Mouse (Mus musculus) stomach, postnatal 0 days (tissue): ENCODE results near the gene Pax8. TPM values are rescaled to one million over a fixed set of nuclear protein-coding genes. Genes with fewer than 3 reads are reported as not detected.

Source experiments
- ATAC-seq: fragments of 200-750 bp; cut with Nextera tagmentation; 2 replicates; pipeline ENCODE4 v1.8.0; 2017; ENCODE audit not compliant: low FRiP score, low TSS enrichment
- DNase-seq: peaks from one replicate; pipeline ENCODE4 v3.0.0-alpha.2; 2016; ENCODE audit warnings: low spot score
- H3K27ac ChIP-seq: fragments of 300-500 bp; sonication (generic); replicated peaks from 2 replicates; pipeline ENCODE4 v1.5.1; 2014; ENCODE audit warnings: mild to moderate bottlenecking, control low read depth
- H3K27me3 ChIP-seq: fragments of 300-500 bp; sonication (generic); 2 replicates; pipeline ENCODE4 v1.6.1; 2014; ENCODE audit warnings: low read length; ENCODE audit not compliant: control insufficient read depth, insufficient read depth
- H3K36me3 ChIP-seq: fragments of 300-500 bp; sonication (generic); 2 replicates; pipeline ENCODE4 v1.6.1; 2014; ENCODE audit warnings: low read length, mixed read lengths; ENCODE audit not compliant: control insufficient read depth, insufficient read depth
- H3K4me1 ChIP-seq: fragments of 300-500 bp; sonication (generic); replicated peaks from 2 replicates; pipeline ENCODE4 v1.6.1; 2014; ENCODE audit warnings: antibody characterized with exemption; ENCODE audit not compliant: control insufficient read depth, insufficient read depth
- H3K4me2 ChIP-seq: fragments of 300-500 bp; sonication (generic); replicated peaks from 2 replicates; pipeline ENCODE4 v1.6.1; 2014; ENCODE audit warnings: low read depth, mild to moderate bottlenecking, control low read depth, moderate library complexity
- H3K4me3 ChIP-seq: fragments of 300-500 bp; sonication (generic); 2 replicates; pipeline ENCODE4 v1.5.1; 2014; ENCODE audit warnings: low read depth, low read length, control low read depth
- H3K9ac ChIP-seq: fragments of 300-500 bp; sonication (generic); 2 replicates; pipeline ENCODE4 v1.6.1; 2014; ENCODE audit warnings: mild to moderate bottlenecking, low read length, control low read depth, mixed read lengths
- H3K9me3 ChIP-seq: fragments of 300-500 bp; sonication (generic); 2 replicates; pipeline ENCODE4 v1.6.1; 2016; ENCODE audit warnings: low read length; ENCODE audit not compliant: control insufficient read depth
- CTCF ChIP-seq: IDR thresholded peaks from 2 replicates; pipeline ENCODE4 v1.5.1; 2016; ENCODE audit warnings: antibody characterized with exemption, low read depth, mild to moderate bottlenecking, moderate library complexity
- EP300 ChIP-seq: optimal IDR thresholded peaks from 2 replicates; pipeline ENCODE3; 2016; ENCODE audit warnings: antibody characterized with exemption
- WGBS: fragments of 180-500 bp; shearing (Covaris S2); extraction: QIAGEN DNeasy Blood & Tissue Kit; methylation state at CpG from one replicate; pipeline ENCODE4 v1.1.7; 2014; 5-methylcytosine and 5-hydroxymethylcytosine counted together
- polyA plus RNA-seq: library from polyadenylated mRNA; unstranded; fragments of >200 nt; fragmentation: Nextera tagmentation; extraction: Ambion mirVana; gene quantifications from 2 replicates; pipeline ENCODE4 v1.2.1, GENCODE M21; 2015

The Pax8 gene
- polyA plus RNA-seq, 1 experiment from 2014 or later, result 0.08 TPM

DNA sequence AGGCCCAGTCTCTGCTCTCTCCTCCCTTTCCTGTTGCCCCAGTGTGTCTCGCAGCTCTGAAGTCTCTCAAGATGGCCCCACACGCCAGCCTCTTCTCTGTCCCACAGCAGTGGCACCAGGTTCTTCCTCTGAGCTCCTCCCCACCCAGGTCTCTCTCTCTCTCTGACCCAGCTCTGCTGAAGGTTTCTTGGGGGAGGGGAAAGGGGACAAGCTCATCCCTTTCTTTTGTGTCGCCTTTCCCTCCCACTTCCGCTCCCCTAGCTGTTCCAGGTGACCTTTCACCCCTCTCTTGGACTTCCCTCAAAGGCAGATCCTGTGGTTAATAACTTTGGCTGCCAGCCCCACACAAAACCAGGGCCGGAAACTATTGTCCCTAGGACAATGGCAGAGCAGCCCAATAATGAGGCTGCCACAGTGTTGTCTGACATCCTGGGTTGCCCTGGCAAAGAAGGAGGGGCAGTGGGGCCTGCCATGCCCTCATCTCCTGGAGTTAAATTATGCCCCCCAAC lies 27.6 kb upstream of the Pax8 start:
- ATAC-seq (no peak), DNase-seq (no peak)
- no peak overlapping the region for H3K9ac ChIP-seq
- no peaks in the 10 kb centered on the region for H3K36me3 ChIP-seq
- no peak overlapping the region for H3K4me3 ChIP-seq
- H3K4me1 ChIP-seq, result no peaks in the 10 kb centered on the region
- TF ChIP-seq EP300, result no peak
- no peak for TF ChIP-seq CTCF
- no peaks in the 10 kb centered on the region for H3K9me3 ChIP-seq
- WGBS, result 62% methylated on average over 5 of the region's 5 CpGs
- no peaks in the 10 kb centered on the region for H3K27me3 ChIP-seq
- H3K4me2 ChIP-seq, result no peak overlapping the region
- H3K27ac ChIP-seq, result no peak overlapping the region

DNA sequence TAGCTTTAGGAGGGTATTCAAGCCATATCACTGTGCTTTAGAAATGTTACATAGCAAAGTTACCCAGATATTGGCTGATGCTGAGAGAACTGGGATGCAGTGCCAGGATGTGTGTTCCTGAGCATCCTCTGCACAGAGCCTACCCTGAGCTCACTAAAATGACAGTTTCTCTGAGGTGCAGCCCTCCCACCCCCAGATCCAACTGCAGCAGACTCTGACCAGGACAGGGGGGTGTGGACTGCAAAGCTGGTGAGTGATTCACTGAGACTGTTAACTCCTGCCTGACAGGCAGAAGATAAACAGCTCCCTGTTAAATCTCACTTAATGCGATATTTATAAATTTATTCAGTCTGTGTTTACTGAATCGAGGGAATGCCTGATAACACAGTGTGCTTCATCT lies 25.5 kb upstream of the Pax8 start:
- H3K4me3 ChIP-seq, result no peak overlapping the region
- no peak overlapping the region for H3K4me2 ChIP-seq
- no peak for ATAC-seq
- 18% methylated on average over 2 of the region's 2 CpGs for WGBS
- no peak overlapping the region for H3K9ac ChIP-seq
- TF ChIP-seq CTCF, result no peak
- no peak for TF ChIP-seq EP300
- no peaks in the 10 kb centered on the region for H3K9me3 ChIP-seq
- no peaks in the 10 kb centered on the region for H3K36me3 ChIP-seq
- DNase-seq, result no peak
- H3K27ac ChIP-seq, result no peak overlapping the region
- no peaks in the 10 kb centered on the region for H3K27me3 ChIP-seq
- H3K4me1 ChIP-seq, result no peaks in the 10 kb centered on the region

DNA sequence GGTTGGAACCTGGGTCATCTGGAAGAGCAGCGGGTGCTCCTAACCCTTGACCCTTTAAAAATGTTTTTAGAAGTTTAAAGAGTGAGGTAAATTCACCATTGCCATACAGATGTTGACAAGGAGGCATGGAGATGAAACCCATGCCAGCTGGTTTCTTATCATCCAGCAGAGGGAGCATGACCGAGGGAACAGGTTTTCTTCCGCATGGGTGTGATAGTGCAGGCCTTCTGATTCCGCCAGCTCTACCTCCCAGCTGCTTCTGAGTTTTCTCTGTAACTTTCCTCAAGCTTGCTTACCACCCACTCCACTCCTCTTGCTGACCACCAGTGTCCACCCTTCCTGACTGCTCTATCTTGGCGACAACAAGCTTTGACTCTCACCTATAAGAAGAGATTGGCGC lies 15.2 kb upstream of the Pax8 start:
- Histone ChIP-seq H3K27me3 (no peaks in the 10 kb centered on the region), H3K4me2 (no peak overlapping the region), H3K4me1 (no peaks in the 10 kb centered on the region), H3K4me3 (no peak overlapping the region), H3K27ac (no peak overlapping the region), H3K9me3 (no peaks in the 10 kb centered on the region), H3K36me3 (no peaks in the 10 kb centered on the region), H3K9ac (no peak overlapping the region)
- WGBS, result 27% methylated on average over 6 of the region's 6 CpGs
- TF ChIP-seq CTCF (peak; percentile 76), EP300 (no peak)
- peak; percentile 26 for DNase-seq
- peak; percentile 29; the same call in 1 of the 2 replicates for ATAC-seq

DNA sequence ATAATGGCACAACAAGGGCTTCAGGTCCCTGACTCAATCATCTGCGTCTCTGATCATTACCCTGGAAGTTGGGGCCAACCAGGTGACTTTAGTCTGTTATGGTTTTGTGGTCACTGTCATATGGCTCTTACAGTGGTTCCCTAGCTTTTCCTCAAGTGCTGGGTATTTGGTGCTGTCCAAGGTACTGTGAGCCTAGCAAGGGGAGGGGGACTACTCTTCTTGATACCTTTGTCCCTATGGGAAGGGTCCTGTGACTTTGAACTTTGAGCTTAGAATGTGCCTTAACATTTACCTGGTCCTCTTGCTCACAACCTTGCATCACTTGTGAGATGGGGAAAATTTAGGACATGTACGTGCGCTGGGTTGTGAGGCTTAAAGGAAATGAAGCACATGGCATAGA lies 13.3 kb upstream of the Pax8 start:
- H3K27me3 ChIP-seq, result no peaks in the 10 kb centered on the region
- H3K4me1 ChIP-seq, result no peaks in the 10 kb centered on the region
- no peak overlapping the region for H3K4me2 ChIP-seq
- no peak overlapping the region for H3K4me3 ChIP-seq
- 53% methylated on average over 3 of the region's 3 CpGs for WGBS
- H3K27ac ChIP-seq, result no peak overlapping the region
- H3K9ac ChIP-seq, result no peak overlapping the region
- no peak for ATAC-seq
- TF ChIP-seq CTCF, result no peak
- no peak for TF ChIP-seq EP300
- no peaks in the 10 kb centered on the region for H3K9me3 ChIP-seq
- no peak for DNase-seq
- H3K36me3 ChIP-seq, result no peaks in the 10 kb centered on the region

DNA sequence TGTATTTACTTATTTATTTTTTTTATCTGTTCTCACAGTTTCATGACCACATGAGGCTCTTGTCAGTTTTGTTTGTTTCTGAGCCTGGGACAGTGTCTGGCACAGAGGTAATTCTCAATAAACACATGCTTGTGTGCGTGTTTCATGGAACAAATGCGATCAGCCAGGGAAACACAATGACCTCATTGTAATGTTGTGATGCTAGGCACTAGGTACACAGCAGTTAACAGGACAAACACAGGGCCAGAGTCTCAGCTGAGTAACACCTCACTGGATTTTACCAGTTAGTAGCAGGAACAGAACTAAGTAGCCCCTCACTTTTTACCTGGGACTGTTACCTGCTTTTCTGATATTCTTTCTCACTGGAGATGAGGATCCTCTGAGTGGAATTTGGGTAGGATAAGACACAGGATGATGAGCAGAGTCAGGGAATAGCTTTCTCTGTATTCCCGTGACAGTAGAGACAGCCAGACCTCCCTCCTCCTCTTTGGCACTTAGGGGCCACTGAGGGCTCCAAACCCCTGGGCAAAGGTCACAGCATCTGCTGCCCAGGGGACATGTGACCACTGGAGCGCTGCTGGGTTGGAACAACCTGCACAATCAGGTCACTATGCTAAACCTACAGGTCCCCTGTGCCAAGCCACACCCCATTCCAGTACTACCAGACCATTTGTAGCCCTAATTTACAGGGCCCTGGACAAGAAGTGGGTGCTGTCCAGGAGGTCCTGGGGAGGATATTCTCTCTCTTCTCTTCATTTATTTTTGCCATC lies 11.8 kb upstream of the Pax8 start:
- Histone ChIP-seq H3K9ac (no peak overlapping the region), H3K27me3 (no peaks in the 10 kb centered on the region), H3K4me3 (no peak overlapping the region), H3K9me3 (no peaks in the 10 kb centered on the region), H3K27ac (no peak overlapping the region), H3K4me1 (no peaks in the 10 kb centered on the region), H3K36me3 (no peaks in the 10 kb centered on the region), H3K4me2 (no peak overlapping the region)
- no peak for DNase-seq
- WGBS, result 66% methylated on average over 4 of the region's 4 CpGs
- ATAC-seq, result peak; percentile 62
- TF ChIP-seq CTCF (no peak), EP300 (no peak)

DNA sequence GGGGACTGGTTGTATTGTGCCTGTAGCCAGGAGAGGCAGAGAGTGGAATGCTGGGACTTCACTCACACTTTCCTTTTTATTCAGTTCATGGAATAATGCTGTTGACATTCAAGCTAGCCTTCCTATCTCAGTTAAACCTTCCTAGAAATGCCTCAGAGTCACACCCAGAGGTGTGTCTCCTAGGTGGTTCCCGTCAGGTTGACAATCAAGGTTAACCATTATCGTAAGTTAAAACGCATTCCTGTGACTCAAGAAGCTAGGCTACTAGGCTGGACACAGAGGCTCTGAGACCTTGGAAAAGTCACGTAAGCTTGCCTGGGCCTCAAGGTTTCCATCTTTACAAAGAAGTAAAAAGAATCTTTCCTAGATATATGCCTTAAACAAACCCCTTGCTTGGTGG lies 10.0 kb upstream of the Pax8 start:
- H3K9ac ChIP-seq, result no peak overlapping the region
- no peak overlapping the region for H3K4me2 ChIP-seq
- H3K4me3 ChIP-seq, result no peak overlapping the region
- no peaks in the 10 kb centered on the region for H3K4me1 ChIP-seq
- no peak overlapping the region for H3K27ac ChIP-seq
- DNase-seq, result no peak
- ATAC-seq, result peak; percentile 67
- WGBS, result 60% methylated on average over 4 of the region's 4 CpGs
- TF ChIP-seq EP300, result no peak
- TF ChIP-seq CTCF, result no peak
- no peaks in the 10 kb centered on the region for H3K27me3 ChIP-seq
- no peaks in the 10 kb centered on the region for H3K36me3 ChIP-seq
- H3K9me3 ChIP-seq, result no peaks in the 10 kb centered on the region
